Mouse (Mus musculus): ENCODE measurements at regions not wholly inside any gene's neighbourhood (a gene's known extent, or its start where the extent isn't known, plus 50 kb on each side); places are given as distances from the start of the nearest gene placed in this dataset.

DNA sequence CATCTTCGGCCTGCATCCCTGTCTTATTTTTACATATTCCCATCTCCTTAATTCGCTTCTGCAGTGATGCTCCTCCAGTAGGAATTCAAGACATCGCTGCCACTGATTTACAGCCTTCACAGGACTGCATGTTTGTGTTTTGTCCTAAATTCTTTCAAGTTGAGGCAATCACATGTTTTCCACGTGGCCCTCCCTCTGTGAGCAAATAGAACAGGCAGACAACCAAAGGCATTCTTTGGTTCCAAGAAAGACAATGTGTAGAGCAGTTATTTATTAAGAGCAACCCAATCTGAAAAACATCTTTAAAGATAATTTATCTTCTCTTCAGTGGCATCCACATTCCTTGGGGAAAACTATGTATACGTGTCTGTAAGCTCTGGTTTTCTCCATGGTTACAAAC, 472.8 kb upstream of the Intu start:
- DNase-seq (ENCODE audit: extremely low read depth, low read depth): no peak

DNA sequence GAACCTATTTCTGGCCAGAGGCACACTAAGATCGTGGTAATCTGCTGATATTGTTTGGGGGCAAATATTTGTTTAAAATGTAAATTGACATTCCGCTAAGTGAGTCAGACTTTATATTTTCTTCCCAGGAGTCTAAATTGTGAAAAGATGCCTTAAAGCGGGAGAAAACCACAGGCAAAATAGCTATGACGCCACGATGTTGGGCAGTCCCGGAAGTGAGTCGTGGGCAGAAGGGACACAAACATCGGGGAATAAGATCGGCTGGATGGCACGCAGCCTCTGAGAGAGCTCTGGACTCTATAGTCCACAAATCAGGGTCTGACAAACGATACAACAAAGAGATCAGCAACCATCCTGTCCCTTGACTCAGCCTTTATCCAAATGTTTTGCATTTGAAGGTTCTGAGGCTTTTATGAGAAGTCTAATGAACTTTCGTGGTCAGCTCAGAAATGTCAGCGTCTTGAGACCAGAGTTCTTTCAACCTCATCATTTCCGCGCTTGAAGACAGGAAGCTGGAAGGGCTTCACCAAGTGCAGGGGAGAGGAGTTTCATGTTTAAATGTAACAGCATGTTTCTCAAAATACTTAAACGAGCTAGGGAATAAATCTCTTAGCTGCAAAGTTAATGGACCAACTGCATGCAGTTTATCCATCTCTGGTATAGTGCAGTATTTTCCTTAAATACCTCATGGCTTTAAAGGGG, 472.2 kb upstream of the Intu start:
- no peak for DNase-seq (ENCODE audit: extremely low read depth, low read depth)

DNA sequence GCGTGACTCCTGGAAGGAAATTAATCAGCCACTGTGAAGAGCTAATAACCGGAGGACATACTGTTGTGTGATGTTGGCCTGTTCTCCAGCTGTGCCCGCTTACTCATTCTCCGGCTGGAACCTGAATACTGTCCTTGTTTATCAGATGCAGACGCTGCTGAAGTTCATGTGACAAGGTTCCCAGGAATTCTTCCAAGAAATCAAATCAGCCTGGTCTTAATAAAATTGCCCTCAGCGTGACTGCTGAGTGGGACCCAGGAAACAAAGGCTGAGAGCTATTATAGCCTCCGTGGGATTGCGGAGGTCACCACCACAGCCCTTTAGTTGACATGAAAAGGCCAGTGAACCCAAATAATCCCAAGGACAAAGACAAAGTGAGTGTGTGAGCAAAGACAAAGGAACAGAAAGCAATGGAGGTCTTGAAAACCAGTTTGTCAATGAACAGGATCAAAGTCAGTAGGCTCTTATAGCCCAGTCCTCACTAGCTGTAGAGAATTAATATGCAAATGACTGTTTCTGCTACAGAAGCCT, 460.9 kb upstream of the Intu start:
- DNase-seq (ENCODE audit: extremely low read depth, low read depth): no peak

DNA sequence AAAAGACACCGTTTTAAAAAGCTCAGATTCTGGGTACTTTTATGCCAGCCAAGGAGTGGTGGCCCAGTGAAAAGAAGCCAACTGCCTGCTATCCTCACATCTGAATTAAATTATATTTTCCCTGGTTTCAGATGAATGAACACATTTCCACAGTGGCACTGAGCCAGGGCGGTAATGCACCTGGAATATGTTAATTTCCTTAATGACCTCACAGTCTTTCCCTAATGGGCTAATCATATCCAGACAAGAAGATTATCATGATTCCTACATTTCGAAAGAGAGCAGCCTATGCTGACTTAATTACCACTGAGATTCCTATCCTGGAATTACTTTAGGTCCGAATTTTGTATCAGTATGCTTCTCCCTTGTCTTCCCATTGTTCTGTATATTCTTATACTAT, 454.3 kb upstream of the Intu start:
- DNase-seq (ENCODE audit: extremely low read depth, low read depth): no peak

DNA sequence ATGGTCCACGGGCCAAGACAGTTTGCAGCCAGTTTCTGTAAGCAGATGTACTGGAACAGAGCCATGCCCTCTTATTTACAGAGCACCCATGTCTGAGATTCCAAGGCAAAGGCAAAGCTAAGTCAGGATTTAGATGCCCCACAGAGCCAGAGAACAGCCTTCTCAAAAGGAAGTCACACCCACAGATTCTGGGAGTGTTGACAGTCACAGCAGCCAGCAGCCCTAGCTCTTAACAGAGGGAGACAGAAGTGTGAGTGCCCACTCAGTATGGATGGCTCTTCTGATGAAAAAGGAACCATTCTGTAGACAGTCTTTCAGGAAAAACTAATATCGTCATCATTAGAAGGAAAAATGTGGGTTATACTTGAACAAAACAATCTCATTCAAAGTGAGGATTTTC, 446.0 kb upstream of the Intu start:
- no peak for DNase-seq (ENCODE audit: extremely low read depth, low read depth)

DNA sequence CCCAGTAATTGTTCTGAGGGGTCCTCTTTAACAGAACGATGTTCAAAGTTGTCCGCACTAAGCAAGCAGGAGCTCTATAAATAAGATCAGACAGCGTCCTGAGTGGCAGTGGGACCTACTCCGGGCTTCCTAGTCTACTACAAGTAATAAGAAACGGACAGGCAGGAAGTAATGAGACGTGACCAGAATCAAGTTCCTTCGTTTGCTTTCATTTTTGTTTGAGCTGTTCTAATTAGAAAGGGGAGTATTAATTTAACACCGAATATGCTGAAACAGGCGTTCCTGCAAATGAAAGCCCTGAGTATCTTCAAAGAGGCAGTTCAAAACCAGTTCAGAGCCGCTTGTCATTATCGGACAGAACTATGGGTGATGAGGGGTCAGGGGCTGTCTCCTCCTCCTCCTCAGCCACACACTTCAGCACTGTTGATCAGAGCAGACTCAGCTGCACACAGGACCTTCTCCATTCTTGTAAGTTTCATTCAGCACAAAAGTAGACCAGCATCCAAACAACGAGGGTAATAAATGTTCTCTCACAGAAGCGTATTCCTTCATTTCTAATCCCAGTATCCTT, 439.2 kb upstream of the Intu start:
- no peak for DNase-seq (ENCODE audit: extremely low read depth, low read depth)

DNA sequence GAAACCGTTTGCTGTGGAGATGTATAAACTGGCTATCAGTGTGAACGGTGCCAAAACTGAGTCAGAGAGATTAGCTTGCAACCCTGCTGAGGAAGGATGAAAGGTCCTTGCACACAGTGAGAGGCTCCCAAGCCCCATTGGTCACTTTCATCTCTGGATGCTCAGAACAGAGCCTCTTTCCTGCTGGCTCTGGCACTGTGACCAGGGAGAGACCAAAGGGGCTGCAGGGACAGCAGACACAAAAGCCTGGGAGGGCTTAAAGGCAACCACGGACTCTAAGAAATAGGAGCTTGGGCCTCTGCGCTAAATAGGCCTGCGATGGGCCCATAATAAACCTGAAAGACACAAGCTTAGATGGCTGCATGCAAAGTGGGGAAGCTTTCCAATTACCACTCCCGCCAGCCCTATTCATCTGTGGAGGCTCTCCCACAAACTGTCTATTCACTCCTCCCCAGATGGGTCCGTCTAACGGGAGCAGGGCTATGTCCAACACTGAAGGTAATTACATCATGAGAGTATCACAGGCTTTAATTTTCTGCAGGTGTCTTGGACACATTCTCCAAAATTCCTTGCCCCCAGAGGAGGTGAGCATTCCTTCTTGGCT, 438.2 kb upstream of the Intu start:
- DNase-seq (ENCODE audit: extremely low read depth, low read depth): no peak

DNA sequence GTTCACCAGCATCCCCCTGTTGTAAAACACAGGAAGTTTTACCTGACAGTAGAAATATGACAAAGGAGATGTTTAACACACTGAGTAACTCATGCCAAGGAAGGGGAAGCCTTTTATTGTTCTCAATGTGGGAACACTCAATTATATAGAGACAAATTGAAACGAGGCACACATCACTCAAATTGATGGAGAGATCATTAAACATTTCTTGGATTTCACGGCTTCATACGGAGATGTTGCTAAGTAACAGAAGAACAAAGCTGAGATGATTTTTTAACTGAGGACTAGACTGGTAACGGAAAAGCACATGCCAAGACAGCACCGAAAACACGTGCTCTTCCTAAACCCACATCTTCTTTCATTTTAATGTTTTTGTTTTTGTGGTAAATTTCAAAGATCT, 437.0 kb upstream of the Intu start:
- DNase-seq (ENCODE audit: extremely low read depth, low read depth): no peak

DNA sequence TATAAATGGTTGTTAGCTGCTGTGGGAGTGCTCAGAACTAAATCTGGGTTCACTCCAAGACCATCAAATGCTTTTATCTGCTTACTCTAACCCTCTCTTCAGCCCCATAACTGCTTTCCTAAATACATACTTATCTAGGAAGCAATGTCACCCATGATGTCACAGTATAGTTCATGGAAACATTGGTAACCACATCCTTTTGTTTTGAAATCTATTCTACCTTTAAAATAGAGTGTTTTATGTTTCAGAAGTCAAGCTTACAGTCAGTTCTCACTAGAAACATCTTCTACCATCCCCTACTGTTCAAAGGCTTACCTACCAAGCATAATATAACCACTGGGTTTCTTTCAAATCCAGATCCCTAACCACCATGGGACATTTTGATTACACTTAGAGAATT, 436.4 kb upstream of the Intu start:
- DNase-seq (ENCODE audit: extremely low read depth, low read depth): no peak

DNA sequence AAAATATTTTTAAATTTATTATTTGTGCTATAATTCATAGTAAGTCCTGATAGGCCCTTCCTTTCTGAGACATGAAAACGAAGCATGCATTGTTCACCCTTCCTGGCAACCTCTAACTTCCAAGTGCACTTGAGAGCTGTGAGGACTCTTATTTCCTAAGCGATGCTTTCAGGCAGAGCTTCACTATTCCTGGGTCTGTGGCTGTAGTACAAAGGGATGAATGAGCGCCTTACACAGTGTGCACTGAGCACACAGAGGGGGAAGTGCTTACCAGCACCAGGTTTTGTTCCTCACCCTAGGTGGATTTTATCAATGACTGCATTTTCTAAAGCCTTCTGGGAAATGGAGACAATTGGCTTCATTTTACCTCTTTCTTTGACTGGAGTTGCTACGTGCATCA, 428.4 kb upstream of the Intu start:
- DNase-seq (ENCODE audit: extremely low read depth, low read depth): no peak

DNA sequence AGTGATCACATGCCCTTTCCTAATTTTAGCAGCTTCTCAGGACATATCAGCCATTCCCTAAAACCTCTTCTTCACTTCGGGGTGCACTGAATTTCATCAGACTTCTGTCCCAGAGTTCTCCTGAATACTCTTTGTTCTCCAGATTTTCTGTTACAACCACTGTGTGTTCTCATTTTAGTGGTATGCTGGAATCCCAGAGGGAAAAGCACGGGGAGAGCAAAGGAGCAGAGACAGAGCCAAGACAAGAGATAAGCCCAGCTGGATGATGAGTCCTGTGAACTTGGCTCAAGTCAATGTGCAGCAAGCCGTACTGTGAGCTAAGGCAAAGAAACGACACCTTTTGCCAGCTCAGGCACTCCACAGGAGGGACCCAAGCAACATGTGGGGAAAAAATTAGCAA, 416.3 kb upstream of the Intu start:
- DNase-seq (ENCODE audit: extremely low read depth, low read depth): no peak

DNA sequence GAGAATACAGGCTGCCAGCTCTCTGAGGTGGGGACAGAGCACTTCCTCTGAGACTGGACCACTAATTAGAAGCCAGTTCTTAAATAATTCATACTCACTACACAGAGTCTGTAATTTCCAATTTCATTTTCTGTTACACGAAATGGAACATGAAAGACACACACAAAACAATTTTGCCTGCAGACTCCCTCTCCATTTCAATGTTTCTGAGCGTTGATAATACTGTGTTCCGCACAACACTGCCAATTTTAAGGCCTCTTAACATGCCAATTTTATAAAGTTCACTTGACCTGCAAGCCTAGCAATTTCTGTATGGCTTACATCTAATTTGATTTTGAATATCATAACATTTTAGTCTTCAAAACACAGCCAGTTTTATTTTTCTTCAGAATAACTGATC, 412.5 kb upstream of the Intu start:
- DNase-seq (ENCODE audit: extremely low read depth, low read depth): no peak

DNA sequence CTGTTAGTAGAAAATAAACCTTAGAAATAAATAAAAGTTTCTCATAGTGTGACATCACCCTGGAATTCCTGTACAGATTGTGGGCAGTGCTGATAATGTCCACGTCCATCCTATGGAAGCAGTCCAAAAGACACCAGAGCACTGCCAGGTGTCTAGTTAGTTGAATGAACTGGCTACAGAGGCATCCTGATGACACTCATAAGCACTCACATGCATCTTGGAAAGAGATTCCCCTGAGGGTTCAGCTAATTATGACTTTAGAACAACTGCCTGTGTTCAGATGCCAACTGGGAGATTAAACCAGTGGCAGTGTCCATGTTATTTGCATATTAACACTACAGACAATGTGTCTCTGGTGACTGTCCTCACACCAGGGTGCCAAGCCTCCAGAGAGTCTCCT, 411.6 kb upstream of the Intu start:
- DNase-seq (ENCODE audit: extremely low read depth, low read depth): no peak

DNA sequence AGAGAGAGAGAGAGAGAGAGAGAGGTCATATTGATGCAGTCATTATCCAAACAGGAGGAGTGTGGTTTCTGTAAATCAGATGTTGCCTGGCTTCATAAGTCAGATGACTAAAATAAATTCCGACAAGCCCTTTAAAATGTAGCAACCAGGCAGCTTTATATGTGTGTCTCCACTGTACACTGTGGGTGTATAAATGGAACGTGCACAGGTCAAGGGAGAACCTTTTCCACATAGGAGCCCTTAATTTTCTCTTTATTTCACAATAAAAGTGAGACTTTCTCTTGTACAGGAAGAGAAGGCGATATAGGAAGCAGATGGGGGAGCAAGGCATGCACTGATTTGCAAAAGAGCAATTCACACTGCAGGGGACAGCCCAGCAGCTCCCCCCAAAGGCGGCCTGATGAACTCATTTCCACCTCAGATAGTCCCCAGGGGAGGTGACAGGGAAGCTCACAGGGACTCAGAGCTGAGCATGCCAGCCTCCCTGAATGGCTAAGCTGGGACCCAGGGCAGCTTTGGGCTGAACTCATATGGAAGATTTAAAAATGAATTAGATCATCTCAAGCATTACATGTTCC, 410.7 kb upstream of the Intu start:
- no peak for DNase-seq (ENCODE audit: extremely low read depth, low read depth)

DNA sequence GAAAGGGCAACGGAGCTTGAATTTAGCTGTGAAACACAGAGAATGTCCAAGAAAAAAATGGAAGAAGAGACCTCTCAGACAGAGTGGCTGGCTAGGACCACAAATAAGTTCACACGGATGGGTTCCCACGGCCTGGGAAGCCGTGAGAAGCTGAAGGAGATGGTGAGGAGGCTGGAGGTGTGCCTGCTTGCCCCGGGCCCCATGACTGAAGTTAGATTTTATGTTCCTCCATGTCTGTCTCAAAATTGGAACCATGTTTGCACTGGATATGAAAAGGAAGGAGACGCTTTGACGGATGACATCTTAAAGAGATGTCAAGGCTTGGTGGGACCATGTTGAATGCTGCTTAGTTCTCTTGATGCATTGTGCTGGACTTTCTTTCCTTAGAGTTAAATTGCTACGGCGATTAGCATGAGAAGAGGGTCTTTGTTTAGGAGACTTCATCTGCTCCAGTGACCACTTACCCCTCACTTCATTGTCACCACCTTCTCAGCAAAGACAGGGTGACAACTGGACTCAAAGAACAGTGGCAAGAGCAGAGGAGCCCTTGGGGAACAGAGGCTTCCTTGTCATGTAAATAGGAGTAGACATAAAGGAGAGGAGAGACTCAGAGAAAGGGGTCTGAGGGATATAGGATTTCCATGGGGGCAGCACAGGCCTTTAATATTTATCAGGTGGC, 407.4 kb upstream of the Intu start:
- no peak for DNase-seq (ENCODE audit: extremely low read depth, low read depth)

DNA sequence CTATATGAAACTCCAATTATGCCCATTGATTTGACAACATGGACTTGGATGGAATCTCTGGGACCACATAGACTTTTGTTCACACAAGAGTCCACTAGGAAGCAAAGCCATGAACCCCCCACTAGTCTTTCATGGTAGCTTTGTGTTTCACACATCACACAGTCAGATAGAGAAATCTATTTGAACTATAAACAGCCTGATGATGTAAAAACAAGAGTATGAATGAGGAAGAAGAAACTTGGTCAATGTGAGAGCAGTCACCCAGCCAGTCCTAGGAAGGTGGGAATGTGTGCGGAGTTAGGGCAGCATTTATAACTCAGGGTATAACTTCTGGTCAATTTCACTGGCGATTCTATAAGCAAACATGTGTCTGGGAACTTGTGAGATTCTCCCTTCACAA, 404.2 kb upstream of the Intu start:
- DNase-seq (ENCODE audit: extremely low read depth, low read depth): no peak

DNA sequence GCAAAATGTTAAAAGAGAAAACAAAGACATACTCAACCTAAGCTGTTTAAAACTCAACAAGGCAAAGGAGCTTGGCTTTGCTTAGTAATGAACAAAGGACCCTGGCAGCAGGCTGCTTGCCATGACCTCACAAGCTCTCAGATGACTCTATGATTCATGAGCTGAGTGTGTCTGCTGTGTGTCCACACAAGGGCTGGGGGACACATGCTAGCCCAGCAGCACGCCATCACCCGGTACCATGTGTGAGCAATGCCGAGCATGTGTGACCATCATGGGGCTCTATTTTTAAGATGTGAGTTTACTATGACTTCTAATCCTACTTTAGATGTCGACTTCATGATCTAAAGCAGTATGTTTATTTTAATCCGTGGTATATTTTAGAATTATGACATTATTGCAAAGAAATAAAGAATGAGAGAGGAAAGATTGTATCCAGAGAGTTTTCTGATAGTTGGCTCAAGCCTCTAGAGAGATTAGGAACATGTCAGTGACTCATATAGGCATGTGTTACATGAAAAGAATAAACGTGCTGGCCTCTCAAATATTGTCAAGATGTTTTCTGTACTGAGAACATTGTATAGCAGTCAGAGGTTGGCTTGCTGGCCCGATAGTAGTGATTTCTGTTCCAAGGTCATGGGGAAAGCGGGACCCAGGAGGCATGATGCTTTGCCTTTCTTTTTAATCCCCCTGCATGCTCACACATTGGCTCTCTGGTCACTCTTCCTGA, 400.1 kb upstream of the Intu start:
- no peak for DNase-seq (ENCODE audit: extremely low read depth, low read depth)

DNA sequence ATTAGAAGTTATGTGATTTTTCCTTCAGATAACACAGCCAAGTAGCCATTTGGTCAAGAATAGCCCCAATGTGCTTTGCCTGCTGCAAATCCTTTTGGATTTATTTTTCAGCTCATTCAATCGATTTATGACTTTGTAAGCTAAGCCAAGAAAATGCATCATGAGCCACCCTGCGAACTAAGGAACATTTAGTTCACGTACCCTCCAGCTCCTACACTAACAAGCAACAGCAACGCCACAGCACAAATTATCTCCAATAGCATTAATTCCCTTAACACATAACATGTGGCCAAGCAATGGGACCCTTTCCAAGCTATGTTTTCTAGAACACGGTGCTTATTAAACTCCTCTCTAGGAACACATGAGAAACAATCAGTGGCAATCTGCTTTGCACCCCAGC, 392.4 kb upstream of the Intu start:
- no peak for DNase-seq (ENCODE audit: extremely low read depth, low read depth)

DNA sequence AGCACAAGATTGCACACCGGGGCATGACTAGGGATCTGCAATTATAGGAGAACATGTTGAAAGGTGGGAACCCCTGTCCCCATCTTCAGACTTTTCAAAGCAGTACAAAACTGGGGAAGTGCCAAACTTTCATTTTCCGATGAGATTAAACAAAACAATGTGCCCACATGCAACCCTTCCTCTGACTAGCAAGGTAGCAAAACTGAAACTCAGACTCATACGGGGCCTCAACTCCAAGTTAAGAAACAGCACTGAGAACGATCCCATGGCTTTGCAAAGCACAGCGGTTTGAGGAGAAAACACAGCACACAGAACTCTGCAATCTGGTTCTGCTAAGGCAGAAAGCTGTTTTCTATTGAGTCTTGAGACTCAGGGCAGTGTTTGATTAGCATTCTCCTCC, 388.9 kb upstream of the Intu start:
- DNase-seq (ENCODE audit: extremely low read depth, low read depth): no peak

DNA sequence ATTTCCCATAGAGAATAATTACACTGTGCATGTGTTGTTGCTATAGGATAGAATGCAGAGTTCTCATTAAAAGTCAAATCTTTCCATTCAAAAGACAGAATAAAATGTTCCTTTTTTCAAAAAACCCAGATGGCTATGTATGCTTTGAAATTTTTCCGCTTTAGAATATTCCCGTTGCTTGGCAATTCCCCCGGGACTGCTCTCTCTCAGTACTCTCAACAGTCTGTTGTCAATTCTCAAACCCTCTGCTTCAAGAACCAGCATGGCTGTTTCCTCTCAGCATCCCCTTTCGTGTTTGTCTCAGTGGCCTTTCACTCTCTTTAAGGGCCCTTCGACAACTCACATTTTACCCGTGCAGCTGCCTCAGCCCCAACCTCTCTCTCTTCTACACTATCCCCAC, 372.5 kb upstream of the Intu start:
- no peak for DNase-seq (ENCODE audit: extremely low read depth, low read depth)

DNA sequence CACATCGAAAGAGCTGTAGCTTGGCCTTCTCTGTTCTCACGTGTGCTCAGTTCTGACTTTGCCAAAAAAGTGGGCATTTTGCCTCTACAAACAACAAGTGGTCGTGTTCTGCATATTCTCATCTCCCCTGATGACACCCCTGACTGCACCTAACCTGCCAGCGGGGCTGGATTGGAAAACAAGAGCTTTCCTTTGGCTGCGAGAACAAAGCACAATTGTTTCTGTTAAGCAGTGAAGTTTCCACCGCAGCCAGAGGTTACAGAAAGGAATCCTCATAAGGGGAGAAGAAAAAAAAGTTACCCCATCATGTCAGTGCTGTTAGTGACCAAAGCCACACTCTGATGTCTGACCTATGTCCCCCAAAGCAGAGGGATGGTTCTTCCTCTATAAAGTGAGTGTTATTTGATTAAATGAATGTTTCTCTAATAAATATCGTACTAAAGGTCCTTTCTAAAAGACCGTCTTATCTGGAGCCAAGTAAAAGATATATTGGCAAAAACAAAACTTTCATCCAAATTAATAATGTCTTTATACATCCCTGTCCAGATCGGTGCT, 371.4 kb upstream of the Intu start:
- DNase-seq (ENCODE audit: extremely low read depth, low read depth): no peak

All from MEL-GATA-1-ER (cell line).